Mouse (Mus musculus): ENCODE data around the gene Amh. TPM values are rescaled to one million over a fixed set of nuclear protein-coding genes. Genes with fewer than 3 reads are reported as not detected.

The Amh gene
- polyA plus RNA-seq (2015; fragmentation: Nextera tagmentation; extraction: Ambion mirVana) = not detected in 2 replicates

- Histone ChIP-seq H3K4me1 (peaks cover 50% of the 10 kb centered on the region), H3K27me3 (peaks cover 21% of the 10 kb centered on the region), H3K9me3 (no peaks in the 10 kb centered on the region), H3K4me3 (no peak within 1 kb of the TSS), H3K36me3 (peaks cover 53% of the 10 kb centered on the region), H3K27ac (no peak within 1 kb of the TSS), H3K9ac (no peak within 1 kb of the TSS), H3K4me2 (no peak within 1 kb of the TSS)
- 65% methylated on average over 6 of the region's 6 CpGs for whole genome bisulfite sequencing
- no peak for ATAC-seq (ENCODE audit: insufficient number of reproducible peaks, low FRiP score, low TSS enrichment, low read depth)
These were observed at the start of gene Amh for GRCm38 (mm10) chr10:80804916-80805315. Gene Amh, plus strand, starts transcription at chr10:80805243.

- peak overlapping the region; percentile 81 for H3K4me2 ChIP-seq
- no peaks in the 10 kb centered on the region for H3K27me3 ChIP-seq
- H3K9me3 ChIP-seq = no peaks in the 10 kb centered on the region
- H3K9ac ChIP-seq = peak overlapping the region; percentile 87
- H3K36me3 ChIP-seq = no peaks in the 10 kb centered on the region
- peak overlapping the region; percentile 95 for H3K4me3 ChIP-seq
- WGBS = under 1% methylated on average over 74 of the region's 75 CpGs
- peak overlapping the region; percentile 88 for H3K27ac ChIP-seq
- no peak for ATAC-seq (ENCODE audit: insufficient number of reproducible peaks, low FRiP score, low TSS enrichment, low read depth)
- peaks cover 63% of the 10 kb centered on the region for H3K4me1 ChIP-seq
These were observed 49.6 kb upstream of the Amh start for GRCm38 (mm10) chr10:80755291-80756015.

- no peaks in the 10 kb centered on the region for H3K9me3 ChIP-seq
- peak overlapping the region; percentile 81 for H3K4me2 ChIP-seq
- no peak for ATAC-seq (ENCODE audit: insufficient number of reproducible peaks, low FRiP score, low TSS enrichment, low read depth)
- 27% methylated on average over 3 of the region's 3 CpGs for WGBS
- peaks cover 65% of the 10 kb centered on the region for H3K4me1 ChIP-seq
- peak overlapping the region; percentile 95 for H3K4me3 ChIP-seq
- no peaks in the 10 kb centered on the region for H3K36me3 ChIP-seq
- no peaks in the 10 kb centered on the region for H3K27me3 ChIP-seq
- H3K9ac ChIP-seq = peak overlapping the region; percentile 87
- H3K27ac ChIP-seq = no peak overlapping the region
These were observed 48.9 kb upstream of the Amh start for GRCm38 (mm10) chr10:80756099-80756498.

- Histone ChIP-seq H3K36me3 (no peaks in the 10 kb centered on the region), H3K9me3 (no peaks in the 10 kb centered on the region), H3K27me3 (no peaks in the 10 kb centered on the region), H3K4me3 (peak overlapping the region; percentile 95), H3K4me2 (peak overlapping the region; percentile 81), H3K9ac (peak overlapping the region; percentile 87), H3K27ac (no peak overlapping the region), H3K4me1 (peaks cover 63% of the 10 kb centered on the region)
- 55% methylated on average over 2 of the region's 2 CpGs for WGBS
- ATAC-seq (ENCODE audit: insufficient number of reproducible peaks, low FRiP score, low TSS enrichment, low read depth) = no peak
These were observed 48.5 kb upstream of the Amh start for GRCm38 (mm10) chr10:80756509-80756908.

- Histone ChIP-seq H3K4me1 (peaks cover 58% of the 10 kb centered on the region), H3K36me3 (no peaks in the 10 kb centered on the region), H3K27me3 (no peaks in the 10 kb centered on the region), H3K4me3 (peak overlapping the region; percentile 95), H3K9me3 (no peaks in the 10 kb centered on the region), H3K27ac (no peak overlapping the region), H3K4me2 (peak overlapping the region; percentile 81), H3K9ac (no peak overlapping the region)
- ATAC-seq (ENCODE audit: insufficient number of reproducible peaks, low FRiP score, low TSS enrichment, low read depth) = no peak
- 69% methylated on average over 4 of the region's 4 CpGs for WGBS
These were observed 48.1 kb upstream of the Amh start for GRCm38 (mm10) chr10:80756967-80757366.

GRCm38 (mm10) chr10:80757717-80758116 is 47.3 kb upstream of the Amh start:
- H3K4me3 ChIP-seq = no peak overlapping the region
- 0 out of 2 replicates have a peak, but pooled peaks have one; percentile 13 for ATAC-seq (ENCODE audit: insufficient number of reproducible peaks, low FRiP score, low TSS enrichment, low read depth)
- no peaks in the 10 kb centered on the region for H3K36me3 ChIP-seq
- peaks cover 53% of the 10 kb centered on the region for H3K4me1 ChIP-seq
- H3K27ac ChIP-seq = no peak overlapping the region
- WGBS = 27% methylated on average over 5 of the region's 5 CpGs
- no peaks in the 10 kb centered on the region for H3K9me3 ChIP-seq
- no peak overlapping the region for H3K9ac ChIP-seq
- no peaks in the 10 kb centered on the region for H3K27me3 ChIP-seq
- H3K4me2 ChIP-seq = peak overlapping the region; percentile 21; the same call in 1 of the 2 replicates

- ATAC-seq (ENCODE audit: insufficient number of reproducible peaks, low FRiP score, low TSS enrichment, low read depth) = no peak
- no peak overlapping the region for H3K9ac ChIP-seq
- H3K27me3 ChIP-seq = no peaks in the 10 kb centered on the region
- peaks cover 55% of the 10 kb centered on the region for H3K4me1 ChIP-seq
- WGBS = 81% methylated on average over 7 of the region's 7 CpGs
- no peak overlapping the region for H3K4me3 ChIP-seq
- no peak overlapping the region for H3K27ac ChIP-seq
- H3K9me3 ChIP-seq = no peaks in the 10 kb centered on the region
- H3K36me3 ChIP-seq = no peaks in the 10 kb centered on the region
- H3K4me2 ChIP-seq = no peak overlapping the region
These were observed 46.4 kb upstream of the Amh start for GRCm38 (mm10) chr10:80758651-80759050.

GRCm38 (mm10) chr10:80760596-80761524 is 44.2 kb upstream of the Amh start:
- Histone ChIP-seq H3K27me3 (no peaks in the 10 kb centered on the region), H3K9ac (peak overlapping the region; percentile 26; the same call in 1 of the 2 replicates), H3K9me3 (no peaks in the 10 kb centered on the region), H3K36me3 (0 out of 2 replicates have a peak, but pooled peaks cover 14% of the 10 kb centered on the region), H3K4me1 (peaks cover 48% of the 10 kb centered on the region), H3K27ac (no peak overlapping the region), H3K4me3 (no peak overlapping the region), H3K4me2 (no peak overlapping the region)
- ATAC-seq (ENCODE audit: insufficient number of reproducible peaks, low FRiP score, low TSS enrichment, low read depth) = no peak
- WGBS = 87% methylated on average over 4 of the region's 4 CpGs

GRCm38 (mm10) chr10:80761821-80762220 is 43.2 kb upstream of the Amh start:
- H3K9ac ChIP-seq = no peak overlapping the region
- H3K36me3 ChIP-seq = peaks cover 23% of the 10 kb centered on the region
- no peak overlapping the region for H3K4me3 ChIP-seq
- ATAC-seq (ENCODE audit: insufficient number of reproducible peaks, low FRiP score, low TSS enrichment, low read depth) = no peak
- H3K4me1 ChIP-seq = peaks cover 45% of the 10 kb centered on the region
- no peak overlapping the region for H3K27ac ChIP-seq
- H3K27me3 ChIP-seq = no peaks in the 10 kb centered on the region
- H3K4me2 ChIP-seq = no peak overlapping the region
- 75% methylated on average over 3 of the region's 3 CpGs for whole genome bisulfite sequencing
- H3K9me3 ChIP-seq = no peaks in the 10 kb centered on the region

- no peak overlapping the region for H3K27ac ChIP-seq
- no peak overlapping the region for H3K9ac ChIP-seq
- no peak overlapping the region for H3K4me3 ChIP-seq
- H3K36me3 ChIP-seq = peaks cover 38% of the 10 kb centered on the region
- no peak for ATAC-seq (ENCODE audit: insufficient number of reproducible peaks, low FRiP score, low TSS enrichment, low read depth)
- peaks cover 29% of the 10 kb centered on the region for H3K4me1 ChIP-seq
- no peak overlapping the region for H3K4me2 ChIP-seq
- H3K9me3 ChIP-seq = no peaks in the 10 kb centered on the region
- WGBS = 95% methylated on average over 2 of the region's 2 CpGs
- no peaks in the 10 kb centered on the region for H3K27me3 ChIP-seq
These were observed 41.5 kb upstream of the Amh start for GRCm38 (mm10) chr10:80763502-80763901.

GRCm38 (mm10) chr10:80765746-80766145 is 39.3 kb upstream of the Amh start:
- 77% methylated on average over 2 of the region's 2 CpGs for WGBS
- peak overlapping the region; percentile 43; the same call in 1 of the 2 replicates for H3K27ac ChIP-seq
- no peak for ATAC-seq (ENCODE audit: insufficient number of reproducible peaks, low FRiP score, low TSS enrichment, low read depth)

More at GRCm38 (mm10) chr10:80765746-80766145, 39.3 kb upstream of the Amh start:
- Histone ChIP-seq H3K36me3 (peaks cover 58% of the 10 kb centered on the region), H3K4me3 (no peak overlapping the region), H3K4me2 (no peak overlapping the region), H3K4me1 (peaks cover 13% of the 10 kb centered on the region), H3K9ac (no peak overlapping the region), H3K27me3 (no peaks in the 10 kb centered on the region), H3K9me3 (no peaks in the 10 kb centered on the region)

Measured in limb, embryonic 15.5 days (tissue).